Mouse (Mus musculus) adipose tissue, adult 10 weeks (tissue): ENCODE data around the gene Rdh19. TPM values are rescaled to one million over a fixed set of nuclear protein-coding genes. Genes with fewer than 3 reads are reported as not detected.

Experiments
- polyA plus RNA-seq: library from polyadenylated mRNA; stranded (reverse); fragments of 350-450 nt; fragmentation: Illumina TruSeq; extraction: RNeasy Lipid Tissue Mini Kit (QIAGEN cat#74804); gene quantifications from one replicate; pipeline ENCODE4 v1.2.3, GENCODE M21; 2014; ENCODE audit warnings: low read depth, low replicate concordance

The Rdh19 gene
- not detected for polyA plus RNA-seq

GRCm38 (mm10) chr10:127849628-127850027 lies at the start of gene Rdh19:
Gene Rdh19 (plus strand): TSS chr10:127849928.

GRCm38 (mm10) chr10:127800891-127801290 lies 48.8 kb upstream of the Rdh19 start, which contains the start of gene Rdh16:
Gene Rdh16 (plus strand): TSS chr10:127801152.

GRCm38 (mm10) chr10:127866232-127866631 lies 16.5 kb downstream of the Rdh19 start, which contains the start of gene Rdh16f2:
Gene Rdh16f2 (plus strand): TSS chr10:127866474.

GRCm38 (mm10) chr10:127888605-127889004 lies 38.9 kb downstream of the Rdh19 start, which contains the start of gene Rdh7:
Gene Rdh7 (minus strand): TSS chr10:127888817.

GRCm38 (mm10) chr10:127898218-127898617 lies 48.5 kb downstream of the Rdh19 start, which contains the start of gene Sdr9c7:
Gene Sdr9c7 (plus strand): TSS chr10:127898518.

Other genes starting within 250 kb of the Rdh19 start
- gene Lrp1, start 228.8 kb upstream of the Rdh19 start, polyA plus RNA-seq: 188 TPM
- gene Stat6, start 206.9 kb upstream of the Rdh19 start, polyA plus RNA-seq: 62.2 TPM
- 9.3 TPM for gene Nemp1, start 183.0 kb upstream of the Rdh19 start, polyA plus RNA-seq
- 29.3 TPM for gene Nab2, start 181.4 kb upstream of the Rdh19 start, polyA plus RNA-seq
- gene Myo1a, start 144.8 kb upstream of the Rdh19 start, polyA plus RNA-seq: 0.57 TPM
- 2.5 TPM for gene Tac2, start 125.5 kb upstream of the Rdh19 start, polyA plus RNA-seq
- gene Zbtb39, start 110.4 kb upstream of the Rdh19 start, polyA plus RNA-seq: 8.4 TPM
- 2.6 TPM for gene Gpr182, start 98.2 kb upstream of the Rdh19 start, polyA plus RNA-seq
- gene Rdh1, start 90.2 kb upstream of the Rdh19 start, polyA plus RNA-seq: 1.0 TPM
- gene Rdh16f1, start 90.1 kb upstream of the Rdh19 start, polyA plus RNA-seq: 1.6 TPM
- gene Rdh9, start 73.5 kb upstream of the Rdh19 start, polyA plus RNA-seq: not detected
- gene Rdh16, start 48.8 kb upstream of the Rdh19 start, polyA plus RNA-seq: 5.6 TPM
- not detected for gene Rdh16f2, start 16.5 kb downstream of the Rdh19 start, polyA plus RNA-seq
- 0.42 TPM for gene Rdh7, start 38.9 kb downstream of the Rdh19 start, polyA plus RNA-seq
- gene Sdr9c7, start 48.6 kb downstream of the Rdh19 start, polyA plus RNA-seq: not detected
- not detected for gene Hsd17b6, start 157.7 kb downstream of the Rdh19 start, polyA plus RNA-seq
- gene Prim1, start 165.2 kb downstream of the Rdh19 start, polyA plus RNA-seq: 7.3 TPM
- gene Naca, start 185.6 kb downstream of the Rdh19 start, polyA plus RNA-seq: 744 TPM
- 84.8 TPM for gene Ptges3, start 209.0 kb downstream of the Rdh19 start, polyA plus RNA-seq
- 972 TPM for gene Atp5b, start 233.3 kb downstream of the Rdh19 start, polyA plus RNA-seq
- gene Baz2a, start 241.6 kb downstream of the Rdh19 start, polyA plus RNA-seq: 33.2 TPM